Comparison of ENCODE assay signal across 9 mouse cellular contexts in genomic region chrX:37167085-37167484, GRCm38 (mm10). TPM values are rescaled to one million over a fixed set of nuclear protein-coding genes. Genes with fewer than 3 reads are reported as not detected.
DNase-seq lines count a peak whose midpoint lies in the region; ATAC-seq and TF ChIP-seq lines count a peak whose summit lies in the region.
"Had no signal": no experiment of that assay in that cellular context is flagged by ENCODE, and none has a peak within 500 bp of the region (broad histone marks: within the 10 kb centered on the region; RNA-seq: fewer than 3 reads in every experiment).

No protein-coding gene starts in this region.

- H3K4me1 ChIP-seq in forebrain, postnatal 0 days (ENCODE audit: insufficient read depth), result no peaks in the 10 kb centered on the region
- H3K4me1 ChIP-seq in forebrain, embryonic 12.5 days, result no peaks in the 10 kb centered on the region
- H3K4me1 ChIP-seq in midbrain, embryonic 14.5 days (ENCODE audit: control insufficient read depth, insufficient read depth, low read length), result no peaks in the 10 kb centered on the region
- no peaks in the 10 kb centered on the region for H3K4me1 ChIP-seq in midbrain, embryonic 15.5 days

- peak; percentile 60 for TF ChIP-seq CTCF in forebrain, postnatal 0 days (IDR thresholded peaks at IDR 0.05; ENCODE audit: low read depth)

- 42% methylated on average over 3 of the region's 3 CpGs for WGBS in forebrain, postnatal 0 days
- WGBS in forebrain, embryonic 12.5 days, result 39% methylated on average over 3 of the region's 3 CpGs
- 41% methylated on average over 3 of the region's 3 CpGs for WGBS in midbrain, embryonic 14.5 days
- WGBS in midbrain, embryonic 15.5 days, result 27% methylated on average over 3 of the region's 3 CpGs

- H3K4me3 ChIP-seq in forebrain, postnatal 0 days (ENCODE audit: low read depth, low read length), result no peak overlapping the region
- no peak overlapping the region for H3K4me3 ChIP-seq in forebrain, embryonic 12.5 days (replicated peaks)
- no peak overlapping the region for H3K4me3 ChIP-seq in midbrain, embryonic 14.5 days (replicated peaks; ENCODE audit: low read depth, low read length)
- H3K4me3 ChIP-seq in midbrain, embryonic 15.5 days, result no peak overlapping the region

- H3K36me3 ChIP-seq in forebrain, postnatal 0 days (ENCODE audit: insufficient read depth), result no peaks in the 10 kb centered on the region
- H3K36me3 ChIP-seq in forebrain, embryonic 12.5 days (replicated peaks), result no peaks in the 10 kb centered on the region
- H3K36me3 ChIP-seq in midbrain, embryonic 14.5 days (ENCODE audit: control insufficient read depth, insufficient read depth, low read length), result no peaks in the 10 kb centered on the region
- no peaks in the 10 kb centered on the region for H3K36me3 ChIP-seq in midbrain, embryonic 15.5 days (replicated peaks)

- H3K27ac ChIP-seq in forebrain, postnatal 0 days (ENCODE audit: low read depth, low read length), result no peak overlapping the region
- no peak overlapping the region for H3K27ac ChIP-seq in forebrain, embryonic 12.5 days
- no peak overlapping the region for H3K27ac ChIP-seq in midbrain, embryonic 14.5 days (replicated peaks; ENCODE audit: low read depth, low read length)
- no peak overlapping the region for H3K27ac ChIP-seq in midbrain, embryonic 15.5 days

- H3K9me3 ChIP-seq in forebrain, postnatal 0 days (ENCODE audit: low read length), result no peaks in the 10 kb centered on the region
- H3K9me3 ChIP-seq in forebrain, embryonic 12.5 days, result no peaks in the 10 kb centered on the region
- no peaks in the 10 kb centered on the region for H3K9me3 ChIP-seq in midbrain, embryonic 14.5 days (ENCODE audit: control insufficient read depth, low read length)
- H3K9me3 ChIP-seq in midbrain, embryonic 15.5 days, result no peaks in the 10 kb centered on the region

- H3K27me3 ChIP-seq in forebrain, postnatal 0 days (ENCODE audit: insufficient read depth, low read length), result no peaks in the 10 kb centered on the region
- no peaks in the 10 kb centered on the region for H3K27me3 ChIP-seq in forebrain, embryonic 12.5 days
- H3K27me3 ChIP-seq in midbrain, embryonic 14.5 days (ENCODE audit: control insufficient read depth, insufficient read depth, low read length), result no peaks in the 10 kb centered on the region
- no peaks in the 10 kb centered on the region for H3K27me3 ChIP-seq in midbrain, embryonic 15.5 days (replicated peaks)

- ATAC-seq in forebrain, postnatal 0 days, result peak; percentile 50
- ATAC-seq in forebrain, embryonic 12.5 days (ENCODE audit: low FRiP score), result no peak
- no peak for ATAC-seq in midbrain, embryonic 14.5 days (ENCODE audit: low FRiP score, low TSS enrichment)
- no peak for ATAC-seq in midbrain, embryonic 15.5 days (replicated peaks)
- peak; percentile 68; the same call in 1 of the 2 replicates for ATAC-seq in monocyte, adult 5-6 weeks (replicated peaks; ENCODE audit: insufficient number of reproducible peaks, low FRiP score, low TSS enrichment, poor library complexity, severe bottlenecking)

- DNase-seq in forebrain, postnatal 0 days, result peak; percentile 40
- DNase-seq in midbrain, embryonic 14.5 days, result peak; percentile 69
- DNase-seq in cerebellum, postnatal 25 days, result peak; percentile 13 to 43
- peak; percentile 45 for DNase-seq in kidney, adult 9 months
- no peak for DNase-seq in ovary, adult 18-20 months (ENCODE audit: low spot score)

- no peak overlapping the region for H3K4me2 ChIP-seq in forebrain, postnatal 0 days (ENCODE audit: low read depth)
- no peak overlapping the region for H3K4me2 ChIP-seq in forebrain, embryonic 12.5 days
- H3K4me2 ChIP-seq in midbrain, embryonic 14.5 days (ENCODE audit: low read length), result no peak overlapping the region
- no peak overlapping the region for H3K4me2 ChIP-seq in midbrain, embryonic 15.5 days

- H3K9ac ChIP-seq in forebrain, postnatal 0 days, result no peak overlapping the region
- H3K9ac ChIP-seq in forebrain, embryonic 12.5 days, result no peak overlapping the region
- H3K9ac ChIP-seq in midbrain, embryonic 14.5 days (replicated peaks; ENCODE audit: low read length), result no peak overlapping the region
- H3K9ac ChIP-seq in midbrain, embryonic 15.5 days, result no peak overlapping the region

RNA-seq across cellular contexts. Expression of gene Akap14, which starts 1.6 kb away (rescaled TPM):
- total RNA-seq in forebrain, postnatal 0 days (2014; rRNA removed), result 0.31 and 0.48 TPM in 2 replicates
- polyA plus RNA-seq in forebrain, postnatal 0 days (2015; fragmentation: Nextera tagmentation; extraction: Ambion mirVana), result 0.18 and 0.58 TPM in 2 replicates
- polyA plus RNA-seq in forebrain, embryonic 12.5 days (2016; fragmentation: Nextera tagmentation; extraction: Ambion mirVana), result 0.14 and 0.24 TPM in 2 replicates
- polyA plus RNA-seq in midbrain, embryonic 14.5 days (2014; fragmentation: Nextera tagmentation; extraction: Ambion mirVana), result 0.22 and 0.63 TPM in 2 replicates
- 0.09 and 0.28 TPM in 2 replicates for polyA plus RNA-seq in midbrain, embryonic 15.5 days (2015; fragmentation: Nextera tagmentation; extraction: Ambion mirVana)
- total RNA-seq in monocyte, adult 5-6 weeks (2017), result not detected in 3 replicates

RNA-seq across cellular contexts. Expression of gene Ndufa1, which starts 23.9 kb away (rescaled TPM):
- 189 and 244 TPM in 2 replicates for total RNA-seq in forebrain, postnatal 0 days (2014; rRNA removed)
- 644 and 741 TPM in 2 replicates for polyA plus RNA-seq in forebrain, postnatal 0 days (2015; fragmentation: Nextera tagmentation; extraction: Ambion mirVana)
- 362 and 392 TPM in 2 replicates for polyA plus RNA-seq in forebrain, embryonic 12.5 days (2016; fragmentation: Nextera tagmentation; extraction: Ambion mirVana)
- 577 and 838 TPM in 2 replicates for polyA plus RNA-seq in midbrain, embryonic 14.5 days (2014; fragmentation: Nextera tagmentation; extraction: Ambion mirVana)
- 638 and 672 TPM in 2 replicates for polyA plus RNA-seq in midbrain, embryonic 15.5 days (2015; fragmentation: Nextera tagmentation; extraction: Ambion mirVana)
- 127 to 140 TPM (median 128 TPM) in 3 replicates for total RNA-seq in monocyte, adult 5-6 weeks (2017)

RNA-seq across cellular contexts. Expression of gene Rnf113a1, which starts 24.0 kb away (rescaled TPM):
- 4.2 and 7.8 TPM in 2 replicates for total RNA-seq in forebrain, postnatal 0 days (2014; rRNA removed)
- polyA plus RNA-seq in forebrain, postnatal 0 days (2015; fragmentation: Nextera tagmentation; extraction: Ambion mirVana), result 22.9 and 24.0 TPM in 2 replicates
- 14.4 and 15.3 TPM in 2 replicates for polyA plus RNA-seq in forebrain, embryonic 12.5 days (2016; fragmentation: Nextera tagmentation; extraction: Ambion mirVana)
- 20.5 and 20.8 TPM in 2 replicates for polyA plus RNA-seq in midbrain, embryonic 14.5 days (2014; fragmentation: Nextera tagmentation; extraction: Ambion mirVana)
- polyA plus RNA-seq in midbrain, embryonic 15.5 days (2015; fragmentation: Nextera tagmentation; extraction: Ambion mirVana), result 18.1 and 19.8 TPM in 2 replicates
- 0.29 to 2.1 TPM (median 2.0 TPM) in 3 replicates for total RNA-seq in monocyte, adult 5-6 weeks (2017)

RNA-seq across cellular contexts. Expression of gene Nkap, which starts 40.5 kb away (rescaled TPM):
- 25.2 and 30.6 TPM in 2 replicates for total RNA-seq in forebrain, postnatal 0 days (2014; rRNA removed)
- polyA plus RNA-seq in forebrain, postnatal 0 days (2015; fragmentation: Nextera tagmentation; extraction: Ambion mirVana), result 10.6 and 19.5 TPM in 2 replicates
- polyA plus RNA-seq in forebrain, embryonic 12.5 days (2016; fragmentation: Nextera tagmentation; extraction: Ambion mirVana), result 25.5 and 27.2 TPM in 2 replicates
- polyA plus RNA-seq in midbrain, embryonic 14.5 days (2014; fragmentation: Nextera tagmentation; extraction: Ambion mirVana), result 27.1 and 29.4 TPM in 2 replicates
- polyA plus RNA-seq in midbrain, embryonic 15.5 days (2015; fragmentation: Nextera tagmentation; extraction: Ambion mirVana), result 25.4 and 26.3 TPM in 2 replicates
- total RNA-seq in monocyte, adult 5-6 weeks (2017), result 31.6 to 37.5 TPM (median 35.5 TPM) in 3 replicates

RNA-seq across cellular contexts. Expression of gene Gm9, which starts 43.8 kb away (rescaled TPM):
- total RNA-seq in forebrain, postnatal 0 days (2014; rRNA removed), result not detected in 2 replicates
- not detected in 2 replicates for polyA plus RNA-seq in forebrain, postnatal 0 days (2015; fragmentation: Nextera tagmentation; extraction: Ambion mirVana)
- not detected in 2 replicates for polyA plus RNA-seq in forebrain, embryonic 12.5 days (2016; fragmentation: Nextera tagmentation; extraction: Ambion mirVana)
- not detected in 2 replicates for polyA plus RNA-seq in midbrain, embryonic 14.5 days (2014; fragmentation: Nextera tagmentation; extraction: Ambion mirVana)
- not detected in 2 replicates for polyA plus RNA-seq in midbrain, embryonic 15.5 days (2015; fragmentation: Nextera tagmentation; extraction: Ambion mirVana)
- total RNA-seq in monocyte, adult 5-6 weeks (2017), result not detected in 3 replicates
- total RNA-seq: layer of hippocampus, adult 18-20 months had no signal

Comparison
In these comparisons a context has a peak if more than half of its experiments do, and no peak if none do; other contexts are left out.
1. ATAC-seq: peak in forebrain, postnatal 0 days (single experiment) and monocyte, adult 5-6 weeks (single experiment); none in forebrain, embryonic 12.5 days (single experiment), midbrain, embryonic 14.5 days (single experiment) and midbrain, embryonic 15.5 days (single experiment).